Mouse (Mus musculus): ENCODE data around the gene Itgb1bp1. TPM values are rescaled to one million over a fixed set of nuclear protein-coding genes. Genes with fewer than 3 reads are reported as not detected.
A peak's percentile ranks its signal among the peaks of the same experiment; 100 is the strongest.

The Itgb1bp1 gene
- polyA plus RNA-seq, 1 experiment from 2014 or later: 50.9 TPM

DNA sequence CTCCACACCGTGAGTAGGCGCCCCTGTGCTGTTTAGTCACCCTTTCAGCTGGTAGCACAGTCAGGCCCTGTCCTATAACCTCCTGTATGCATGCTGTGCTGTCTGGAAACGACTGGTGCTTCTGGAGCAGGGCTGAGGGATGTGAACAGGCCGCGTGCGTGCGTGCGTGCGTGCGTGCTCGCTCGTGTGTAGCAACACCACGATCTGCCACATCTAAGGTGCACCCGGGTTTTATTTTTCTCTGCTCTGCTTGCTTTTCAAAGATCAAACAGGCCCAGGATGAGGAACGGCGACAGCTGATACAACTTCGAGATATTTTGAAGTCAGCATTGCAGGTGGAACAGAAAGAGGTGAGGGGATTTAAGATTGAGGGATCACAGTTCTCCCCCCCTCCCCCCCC is 73.2 kb downstream of the Itgb1bp1 start:
- H3K9me3 ChIP-seq (replicated peaks; ENCODE audit: low read length): no peaks in the 10 kb centered on the region
- H3K4me2 ChIP-seq (ENCODE audit: low read length): no peak overlapping the region
- 0 out of 2 replicates have a peak, but pooled peaks cover 7% of the 10 kb centered on the region for H3K36me3 ChIP-seq (ENCODE audit: insufficient read depth, low read length)
- H3K9ac ChIP-seq (ENCODE audit: low read depth, low read length): no peak overlapping the region
- TF ChIP-seq CTCF (IDR thresholded peaks at IDR 0.05; ENCODE audit: low read depth): no peak
- H3K27ac ChIP-seq: no peak overlapping the region
- no peaks in the 10 kb centered on the region for H3K27me3 ChIP-seq (ENCODE audit: insufficient read depth, low read length)
- H3K4me1 ChIP-seq (replicated peaks; ENCODE audit: insufficient read depth, low read length): no peaks in the 10 kb centered on the region
- DNase-seq (ENCODE audit: low spot score) (no peak), ATAC-seq (replicated peaks; ENCODE audit: low FRiP score, low read depth) (no peak)
- H3K4me3 ChIP-seq (replicated peaks; ENCODE audit: low read depth, low read length): no peak overlapping the region
- 68% methylated on average over 17 of the region's 17 CpGs for WGBS

DNA sequence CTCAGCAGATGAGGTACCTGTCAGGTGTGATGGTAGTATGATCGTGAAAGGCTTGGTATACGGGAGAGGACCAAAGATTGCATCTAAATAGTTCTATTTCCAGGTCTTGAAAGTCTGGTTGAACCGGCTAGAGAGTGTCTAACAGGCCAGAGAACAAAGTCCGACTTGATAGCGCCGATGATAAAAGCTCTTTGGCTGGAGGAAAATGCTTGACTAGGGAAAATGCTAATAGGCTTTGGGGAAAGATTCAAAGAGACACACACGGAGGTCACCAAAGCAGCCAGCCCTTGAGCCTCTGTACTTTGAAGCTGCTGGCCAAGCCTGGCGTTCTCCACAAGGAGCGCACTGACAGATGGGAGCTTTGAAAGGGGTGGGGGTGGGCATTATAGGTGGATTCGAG is 76.8 kb downstream of the Itgb1bp1 start:
- DNase-seq (ENCODE audit: low spot score) (no peak), ATAC-seq (replicated peaks; ENCODE audit: low FRiP score, low read depth) (no peak)
- no peak for TF ChIP-seq CTCF (IDR thresholded peaks at IDR 0.05; ENCODE audit: low read depth)
- H3K4me1 ChIP-seq (replicated peaks; ENCODE audit: insufficient read depth, low read length): no peaks in the 10 kb centered on the region
- no peak overlapping the region for H3K4me3 ChIP-seq (replicated peaks; ENCODE audit: low read depth, low read length)
- 84% methylated on average over 10 of the region's 10 CpGs for WGBS
- 0 out of 2 replicates have a peak, but pooled peaks cover 12% of the 10 kb centered on the region for H3K36me3 ChIP-seq (ENCODE audit: insufficient read depth, low read length)
- H3K27ac ChIP-seq: no peak overlapping the region
- H3K4me2 ChIP-seq (ENCODE audit: low read length): no peak overlapping the region
- H3K27me3 ChIP-seq (ENCODE audit: insufficient read depth, low read length): no peaks in the 10 kb centered on the region
- H3K9ac ChIP-seq (ENCODE audit: low read depth, low read length): no peak overlapping the region
- no peaks in the 10 kb centered on the region for H3K9me3 ChIP-seq (replicated peaks; ENCODE audit: low read length)

DNA sequence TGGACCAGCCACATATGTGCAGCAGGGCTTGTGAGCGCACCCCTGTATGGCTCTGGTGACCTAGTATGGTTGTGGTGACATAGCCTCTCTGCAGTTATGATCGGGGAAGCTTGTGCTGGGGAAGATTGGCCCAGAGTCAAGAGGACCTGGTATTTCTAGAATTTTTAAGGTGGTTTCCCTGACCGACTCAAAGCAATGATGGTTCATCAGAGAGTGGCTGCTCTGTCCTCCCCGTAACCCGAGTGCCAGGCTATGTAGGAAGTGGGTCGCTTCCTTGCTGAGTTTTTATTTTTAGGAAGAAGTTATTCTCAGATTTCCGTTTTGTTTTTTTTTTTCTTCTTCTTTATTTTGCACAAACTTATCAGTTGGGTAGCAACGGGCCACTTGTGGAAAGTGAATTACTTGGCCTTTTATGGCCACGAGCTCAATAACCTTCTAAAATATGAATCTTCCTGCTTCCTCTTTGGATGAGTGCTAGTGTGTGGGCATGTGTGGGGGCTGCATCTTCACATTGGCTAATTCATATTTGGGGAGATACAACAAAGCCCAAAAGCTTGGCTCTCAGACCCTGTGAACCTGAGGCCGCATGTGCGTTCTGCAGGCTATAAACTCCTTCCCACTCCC is 77.8 kb downstream of the Itgb1bp1 start:
- WGBS: 56% methylated on average over 11 of the region's 11 CpGs
- Histone ChIP-seq H3K27ac (no peak overlapping the region), H3K9ac (ENCODE audit: low read depth, low read length) (no peak overlapping the region), H3K4me1 (replicated peaks; ENCODE audit: insufficient read depth, low read length) (peaks cover 4% of the 10 kb centered on the region; the same call in 1 of the 2 replicates), H3K4me2 (ENCODE audit: low read length) (no peak overlapping the region), H3K36me3 (ENCODE audit: insufficient read depth, low read length) (0 out of 2 replicates have a peak, but pooled peaks cover 12% of the 10 kb centered on the region), H3K9me3 (replicated peaks; ENCODE audit: low read length) (no peaks in the 10 kb centered on the region), H3K4me3 (replicated peaks; ENCODE audit: low read depth, low read length) (no peak overlapping the region), H3K27me3 (ENCODE audit: insufficient read depth, low read length) (no peaks in the 10 kb centered on the region)
- DNase-seq (ENCODE audit: low spot score) (no peak), ATAC-seq (replicated peaks; ENCODE audit: low FRiP score, low read depth) (no peak)
- TF ChIP-seq CTCF (IDR thresholded peaks at IDR 0.05; ENCODE audit: low read depth): no peak

DNA sequence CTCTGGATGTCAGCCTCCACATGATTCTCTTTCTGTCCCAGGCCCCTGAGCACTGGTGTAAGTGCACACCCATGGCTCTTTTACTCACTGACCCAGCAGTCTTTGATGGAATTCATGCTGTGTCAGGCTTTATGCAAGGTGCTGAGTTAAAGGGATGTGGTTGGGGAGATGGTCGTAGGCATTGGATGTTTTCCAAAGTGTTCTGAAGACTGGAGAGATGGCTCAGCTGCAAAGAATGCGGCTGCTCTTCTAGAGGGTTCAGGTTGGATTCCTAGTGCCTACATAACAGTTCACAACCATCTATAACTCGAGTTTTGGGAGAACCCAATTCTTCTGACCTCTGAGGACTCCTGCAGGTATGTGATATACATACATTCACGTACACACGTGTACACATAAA is 78.7 kb downstream of the Itgb1bp1 start:
- Histone ChIP-seq H3K4me1 (replicated peaks; ENCODE audit: insufficient read depth, low read length) (peaks cover 4% of the 10 kb centered on the region; the same call in 1 of the 2 replicates), H3K4me2 (ENCODE audit: low read length) (no peak overlapping the region), H3K9ac (ENCODE audit: low read depth, low read length) (no peak overlapping the region), H3K27me3 (ENCODE audit: insufficient read depth, low read length) (no peaks in the 10 kb centered on the region), H3K4me3 (replicated peaks; ENCODE audit: low read depth, low read length) (no peak overlapping the region), H3K36me3 (ENCODE audit: insufficient read depth, low read length) (0 out of 2 replicates have a peak, but pooled peaks cover 9% of the 10 kb centered on the region), H3K27ac (no peak overlapping the region), H3K9me3 (replicated peaks; ENCODE audit: low read length) (no peaks in the 10 kb centered on the region)
- DNase-seq (ENCODE audit: low spot score) (no peak), ATAC-seq (replicated peaks; ENCODE audit: low FRiP score, low read depth) (no peak)
- WGBS: 85% methylated on average over 5 of the region's 5 CpGs
- no peak for TF ChIP-seq CTCF (IDR thresholded peaks at IDR 0.05; ENCODE audit: low read depth)

DNA sequence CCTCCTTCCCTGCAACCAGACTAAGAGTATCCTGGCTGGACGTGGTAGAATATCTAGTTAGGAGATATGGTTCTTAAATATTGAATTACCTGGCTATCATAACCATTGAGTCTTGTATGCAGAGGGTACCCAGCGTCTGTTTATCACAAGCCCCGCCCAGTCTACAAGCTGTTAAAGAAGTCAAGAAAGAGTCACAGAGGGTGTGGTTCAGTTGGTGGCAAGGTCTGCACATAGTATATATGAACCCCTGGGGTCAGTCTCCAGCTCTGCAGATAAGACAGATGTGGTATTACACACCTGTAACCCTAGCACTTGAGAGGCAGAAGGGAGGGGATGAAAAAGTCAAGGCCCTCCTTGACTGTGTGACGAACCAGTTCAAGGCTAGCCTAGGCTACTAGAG is 80.3 kb downstream of the Itgb1bp1 start:
- peaks cover 4% of the 10 kb centered on the region; the same call in 1 of the 2 replicates for H3K4me1 ChIP-seq (replicated peaks; ENCODE audit: insufficient read depth, low read length)
- H3K4me2 ChIP-seq (ENCODE audit: low read length): no peak overlapping the region

DNA sequence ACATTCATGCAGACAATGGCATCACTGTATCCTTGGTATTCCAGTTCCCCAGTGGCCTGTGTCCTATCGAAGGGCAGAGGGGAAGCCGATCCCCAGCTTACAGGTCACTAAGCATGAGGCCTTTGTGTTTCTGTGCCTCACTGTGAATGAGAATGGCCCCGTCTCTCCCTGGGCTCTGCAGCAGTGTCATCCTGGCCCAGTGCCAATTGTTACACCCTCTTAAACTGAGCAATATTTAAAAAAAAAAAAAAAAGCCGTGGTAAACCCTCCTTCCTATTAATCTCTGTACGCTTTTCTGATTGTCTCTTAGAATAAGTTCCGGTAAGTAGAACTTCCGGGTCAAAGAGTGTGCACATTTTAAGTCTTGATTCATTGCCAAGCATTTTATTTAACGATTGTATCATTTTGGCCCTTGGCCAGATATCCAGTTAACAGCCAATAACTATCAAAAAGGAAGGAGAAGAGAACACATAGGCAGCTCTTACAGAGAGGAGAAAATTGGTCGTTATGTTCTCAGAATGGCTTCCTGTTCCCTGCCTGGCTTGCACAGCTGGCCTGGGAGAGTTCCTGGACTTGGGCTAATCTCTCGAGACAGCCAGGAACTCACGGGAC is 81.3 kb downstream of the Itgb1bp1 start:
- 0 out of 2 replicates have a peak, but pooled peaks cover 9% of the 10 kb centered on the region for H3K36me3 ChIP-seq (ENCODE audit: insufficient read depth, low read length)
- H3K27me3 ChIP-seq (ENCODE audit: insufficient read depth, low read length): no peaks in the 10 kb centered on the region
- 27% methylated on average over 11 of the region's 11 CpGs for WGBS
- peaks cover 4% of the 10 kb centered on the region; the same call in 1 of the 2 replicates for H3K4me1 ChIP-seq (replicated peaks; ENCODE audit: insufficient read depth, low read length)
- DNase-seq (ENCODE audit: low spot score): peak; percentile 70
- TF ChIP-seq CTCF (IDR thresholded peaks at IDR 0.05; ENCODE audit: low read depth): no peak
- peak overlapping the region; percentile 48; the same call in 1 of the 2 replicates for H3K27ac ChIP-seq
- H3K4me3 ChIP-seq (replicated peaks; ENCODE audit: low read depth, low read length): no peak overlapping the region
- H3K9me3 ChIP-seq (replicated peaks; ENCODE audit: low read length): no peaks in the 10 kb centered on the region
- no peak overlapping the region for H3K9ac ChIP-seq (ENCODE audit: low read depth, low read length)
- peak; percentile 50 for ATAC-seq (replicated peaks; ENCODE audit: low FRiP score, low read depth)
- no peak overlapping the region for H3K4me2 ChIP-seq (ENCODE audit: low read length)

More for the DNA sequence above, 80.3 kb downstream of the Itgb1bp1 start:
- Histone ChIP-seq H3K4me3 (replicated peaks; ENCODE audit: low read depth, low read length) (no peak overlapping the region), H3K27ac (no peak overlapping the region), H3K27me3 (ENCODE audit: insufficient read depth, low read length) (no peaks in the 10 kb centered on the region), H3K9me3 (replicated peaks; ENCODE audit: low read length) (no peaks in the 10 kb centered on the region), H3K9ac (ENCODE audit: low read depth, low read length) (no peak overlapping the region), H3K36me3 (ENCODE audit: insufficient read depth, low read length) (0 out of 2 replicates have a peak, but pooled peaks cover 9% of the 10 kb centered on the region)
- TF ChIP-seq CTCF (IDR thresholded peaks at IDR 0.05; ENCODE audit: low read depth): no peak
- DNase-seq (ENCODE audit: low spot score): no peak
- ATAC-seq (replicated peaks; ENCODE audit: low FRiP score, low read depth): no peak
- 89% methylated on average over 4 of the region's 4 CpGs for WGBS

All from kidney, postnatal 0 days (tissue).